In genomic region chr11:31675430-31675829, GRCm38 (mm10) we compare ENCODE assay signal across 9 mouse cellular contexts. TPM values are rescaled to one million over a fixed set of nuclear protein-coding genes. Genes with fewer than 3 reads are reported as not detected.
DNase-seq lines count a peak whose midpoint lies in the region; ATAC-seq and TF ChIP-seq lines count a peak whose summit lies in the region.
"Had no signal": no experiment of that assay in that cellular context is flagged by ENCODE, and none has a peak within 500 bp of the region (broad histone marks: within the 10 kb centered on the region; RNA-seq: fewer than 3 reads in every experiment).

No protein-coding gene starts in this region.

- no peaks in the 10 kb centered on the region for H3K36me3 ChIP-seq in kidney, embryonic 15.5 days
- H3K36me3 ChIP-seq in forebrain, embryonic 12.5 days (replicated peaks), result no peaks in the 10 kb centered on the region

- in situ Hi-C loops in Patski (cut with MboI; ENCODE audit: low pct_unique_long_range_greater_than_20kb), result no loop called here

- no peak overlapping the region for H3K9ac ChIP-seq in kidney, embryonic 15.5 days
- H3K9ac ChIP-seq in forebrain, embryonic 12.5 days, result no peak overlapping the region

- peaks cover 7% of the 10 kb centered on the region for H3K4me1 ChIP-seq in kidney, embryonic 15.5 days
- peaks cover 9% of the 10 kb centered on the region for H3K4me1 ChIP-seq in forebrain, embryonic 12.5 days

- POLR2A ChIA-PET in Patski (lab: Charles Lee), result no interaction called here

- no peaks in the 10 kb centered on the region for H3K9me3 ChIP-seq in kidney, embryonic 15.5 days (replicated peaks)
- no peaks in the 10 kb centered on the region for H3K9me3 ChIP-seq in forebrain, embryonic 12.5 days
- H3K9me3 ChIP-seq: megakaryocyte, embryonic 14.5 days had no signal

- CTCF ChIA-PET in Patski (lab: Charles Lee), result interaction anchor here (1.8 to 3.6 kb wide), 2 partner anchors 119 to 274 kb away, joined by 4 to 43 read pairs; no protein-coding TSS in a partner anchor

- no peak overlapping the region for H3K27ac ChIP-seq in kidney, embryonic 15.5 days
- H3K27ac ChIP-seq in forebrain, embryonic 12.5 days, result no peak overlapping the region

- WGBS in kidney, embryonic 15.5 days, result 50% methylated on average over 2 of the region's 2 CpGs
- WGBS in forebrain, embryonic 12.5 days, result 33% methylated on average over 2 of the region's 2 CpGs

- peak; percentile 74 for TF ChIP-seq CTCF in Patski (IDR thresholded peaks at IDR 0.05)

- no peak overlapping the region for H3K4me3 ChIP-seq in kidney, embryonic 15.5 days (replicated peaks)
- H3K4me3 ChIP-seq in forebrain, embryonic 12.5 days (replicated peaks), result no peak overlapping the region
- H3K4me3 ChIP-seq: megakaryocyte, embryonic 14.5 days had no signal

- ATAC-seq in kidney, embryonic 15.5 days (replicated peaks; ENCODE audit: low FRiP score), result no peak
- ATAC-seq in CD4-positive, CD25-positive, alpha-beta regulatory T cell, adult 4 months, result peak; percentile 17
- no peak for ATAC-seq in Patski
- no peak for ATAC-seq in forebrain, embryonic 12.5 days (ENCODE audit: low FRiP score)

- H3K4me2 ChIP-seq in kidney, embryonic 15.5 days, result no peak overlapping the region
- no peak overlapping the region for H3K4me2 ChIP-seq in forebrain, embryonic 12.5 days

- no peaks in the 10 kb centered on the region for H3K27me3 ChIP-seq in kidney, embryonic 15.5 days
- no peaks in the 10 kb centered on the region for H3K27me3 ChIP-seq in Patski
- H3K27me3 ChIP-seq in forebrain, embryonic 12.5 days, result no peaks in the 10 kb centered on the region
- H3K27me3 ChIP-seq: megakaryocyte, embryonic 14.5 days had no signal

- peak; percentile 54 for DNase-seq in kidney, adult 18-20 months
- DNase-seq in Patski (ENCODE audit: low read depth, low spot score), result no peak
- DNase-seq in embryo, embryonic 11.5 days (ENCODE audit: low read depth, low spot score), result peak; percentile 46
- peak; percentile 52 to 86 for DNase-seq in layer of hippocampus, postnatal 14 days (ENCODE audit: low spot score in 2 of 2)
- peak; percentile 79 for DNase-seq in retina, postnatal 1 day

RNA-seq across cellular contexts. Expression of gene Bod1, which starts 3.7 kb away (rescaled TPM):
- 84.9 and 86.8 TPM in 2 replicates for polyA plus RNA-seq in kidney, embryonic 15.5 days (2015; fragmentation: Nextera tagmentation; extraction: Ambion mirVana)
- 1 to 10 TPM; 7.6 to 8.2 TPM for polyA plus RNA-seq in CD4-positive, CD25-positive, alpha-beta regulatory T cell, adult 4 months (2017; shearing (Covaris generic))
- polyA plus RNA-seq in Patski (2021), result 95.1 TPM
- total RNA-seq in layer of hippocampus, postnatal 14 days (2021), result 10 to 100 TPM; 87.3 to 87.9 TPM
- polyA plus RNA-seq in forebrain, embryonic 12.5 days (2016; fragmentation: Nextera tagmentation; extraction: Ambion mirVana), result 152 and 162 TPM in 2 replicates
